Mouse (Mus musculus) stomach, adult 2 months (tissue): ENCODE data around the gene Fgfr1op. TPM values are rescaled to one million over a fixed set of nuclear protein-coding genes. Genes with fewer than 3 reads are reported as not detected.

ENCODE experiments used
- polyA plus RNA-seq: library from polyadenylated mRNA; depleted of rRNA; stranded (reverse); fragments of >200 nt; gene quantifications from 2 replicates; pipeline ENCODE4 v1.2.3, GENCODE M21; 2012; rRNA removed

The Fgfr1op gene
- polyA plus RNA-seq: 0.18 and 0.29 TPM in 2 replicates

DNA sequence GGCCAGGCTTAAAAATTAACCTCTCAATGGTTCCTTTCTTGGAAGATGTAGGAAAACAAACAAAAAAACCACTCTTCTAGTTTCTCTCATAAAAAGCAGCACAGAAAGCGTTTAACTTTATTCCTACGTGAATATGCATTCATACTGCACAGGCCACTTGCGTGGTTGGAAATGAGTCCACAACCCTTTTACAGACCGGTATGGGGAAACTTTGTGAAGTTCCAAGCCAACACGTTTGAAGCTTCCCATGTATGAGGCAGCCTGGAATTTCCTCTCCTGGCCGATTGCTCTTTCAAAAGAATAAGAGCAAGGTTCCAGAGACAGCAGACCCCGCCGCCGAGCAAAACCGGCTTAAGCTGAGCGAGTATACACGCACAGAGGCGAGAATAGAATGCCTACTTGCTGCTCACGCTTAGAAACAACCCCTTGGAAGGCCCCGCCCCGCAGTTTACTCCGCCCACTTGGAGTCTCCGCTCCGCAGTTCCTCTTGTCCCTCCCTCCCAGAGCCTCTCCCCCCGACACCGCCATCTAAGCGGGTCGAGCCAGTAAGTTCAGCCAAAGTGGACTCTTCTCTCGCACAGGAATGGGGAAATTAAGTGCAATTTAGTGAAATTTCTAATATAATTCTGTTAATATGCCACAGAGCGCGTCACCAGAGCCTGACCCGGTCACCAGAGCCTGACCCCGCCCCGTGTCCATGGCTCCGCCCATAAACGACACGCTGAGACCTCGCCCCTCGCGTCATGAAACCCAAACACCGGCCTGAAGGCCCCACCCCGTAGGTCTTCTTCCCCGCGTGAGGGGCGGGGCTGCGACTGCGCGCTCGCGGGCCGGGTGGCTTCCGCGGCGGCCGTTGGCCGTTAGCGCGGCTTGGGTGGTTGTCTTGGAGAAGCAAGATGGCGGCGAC lies at the start of gene Fgfr1op:
Gene Fgfr1op, plus strand, starts transcription at position 801 of the 907 bp plus-strand sequence.

DNA sequence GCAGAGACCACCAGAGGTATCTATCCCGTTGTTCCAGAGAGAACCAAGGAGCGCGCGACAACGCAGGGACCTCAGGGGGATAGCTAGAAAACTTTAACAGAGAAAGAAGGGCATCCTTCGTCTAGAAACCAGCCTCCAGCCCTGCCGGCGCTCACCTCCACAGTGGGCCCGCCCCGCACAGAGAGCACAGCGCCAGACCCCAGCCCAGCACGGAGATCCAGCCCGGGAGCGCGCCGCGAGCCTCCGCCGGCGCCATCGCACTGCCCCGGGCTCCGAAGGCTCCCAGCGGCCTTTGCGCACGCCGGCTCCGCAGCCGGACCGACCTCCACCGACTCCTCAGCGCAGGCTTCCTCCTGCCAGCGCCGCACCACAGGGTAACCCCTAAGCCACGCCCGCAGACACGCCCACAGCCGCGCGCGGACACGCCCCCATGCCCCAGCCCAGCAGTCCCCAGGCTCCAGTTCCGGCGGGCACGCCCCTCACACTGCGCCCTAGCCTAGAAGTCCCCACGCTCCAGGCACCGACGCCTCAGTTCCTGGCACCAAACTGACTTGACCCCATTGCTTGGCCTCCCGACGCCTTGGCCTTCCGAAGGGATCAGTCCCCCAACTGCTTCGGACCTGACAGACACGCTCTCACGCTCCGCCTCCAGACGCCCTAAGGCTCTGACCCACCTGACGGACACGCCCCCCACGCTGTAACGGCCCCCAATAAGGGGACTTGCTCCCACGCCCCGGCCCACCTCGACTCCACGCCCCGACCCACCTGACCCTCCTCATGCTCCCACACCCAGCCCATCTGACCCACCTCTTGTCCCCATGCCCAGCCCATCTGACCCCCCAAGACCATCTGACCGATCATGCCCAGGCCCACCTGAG lies 17.6 kb upstream of the Fgfr1op start, which contains the start of the genes Gm49673 and Rnaset2a:
Gene Gm49673, minus strand, starts transcription at position 350 of the 878 bp plus-strand sequence.
Gene Rnaset2a, minus strand, starts transcription at position 659 of the 878 bp plus-strand sequence.

DNA sequence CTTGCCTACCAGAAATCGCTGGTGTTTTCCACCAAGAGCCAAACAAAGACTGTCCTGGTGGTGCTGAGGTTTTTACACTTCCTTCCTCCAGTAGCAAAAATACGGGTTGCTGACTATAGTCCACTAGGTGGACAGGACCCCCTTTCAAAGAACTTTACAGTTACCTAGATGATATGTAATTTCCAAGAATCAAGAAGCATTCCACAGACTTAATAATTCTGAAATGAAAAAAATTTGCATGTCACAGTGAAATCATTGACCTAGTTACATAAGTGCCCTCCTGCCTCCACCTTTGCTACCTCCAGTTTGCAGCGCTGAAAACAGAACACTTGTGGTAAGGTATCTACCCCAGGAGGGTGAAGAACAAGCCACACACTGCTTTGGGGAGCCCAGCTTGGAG lies 70.4 kb downstream of the Fgfr1op start, which contains the start of gene Ccr6:
Gene Ccr6, plus strand, starts transcription at position 301 of the 400 bp plus-strand sequence.

Other genes with a start within 250 kb of the Fgfr1op start
- 0.29 and 0.32 TPM in 2 replicates for gene Tagap, start 239.5 kb upstream of the Fgfr1op start, polyA plus RNA-seq
- 42.0 and 89.5 TPM in 2 replicates for gene Rsph3a, start 219.9 kb upstream of the Fgfr1op start, polyA plus RNA-seq
- 2.4 TPM in 1 of 2 replicates, not detected in the other for gene Gm49673, start 17.7 kb upstream of the Fgfr1op start, polyA plus RNA-seq
- gene Rnaset2a, start 17.4 kb upstream of the Fgfr1op start, polyA plus RNA-seq: 14.6 and 14.8 TPM in 2 replicates
- 0.09 and 0.22 TPM in 2 replicates for gene Ccr6, start 70.5 kb downstream of the Fgfr1op start, polyA plus RNA-seq
- 33.0 and 35.4 TPM in 2 replicates for gene Mpc1, start 117.4 kb downstream of the Fgfr1op start, polyA plus RNA-seq
- 81.8 and 82.4 TPM in 2 replicates for gene Sft2d1, start 145.6 kb downstream of the Fgfr1op start, polyA plus RNA-seq
- gene Prr18, start 172.0 kb downstream of the Fgfr1op start, polyA plus RNA-seq: 1.1 and 1.3 TPM in 2 replicates
- not detected in 2 replicates for gene T2, start 190.5 kb downstream of the Fgfr1op start, polyA plus RNA-seq